Mouse (Mus musculus): ENCODE results near the gene Wnt2. TPM values are rescaled to one million over a fixed set of nuclear protein-coding genes. Genes with fewer than 3 reads are reported as not detected.

Gene Wnt2
- total and polyA plus RNA-seq, 2 experiments from 2014 or later: 1.2 to 1.8 TPM

DNA sequence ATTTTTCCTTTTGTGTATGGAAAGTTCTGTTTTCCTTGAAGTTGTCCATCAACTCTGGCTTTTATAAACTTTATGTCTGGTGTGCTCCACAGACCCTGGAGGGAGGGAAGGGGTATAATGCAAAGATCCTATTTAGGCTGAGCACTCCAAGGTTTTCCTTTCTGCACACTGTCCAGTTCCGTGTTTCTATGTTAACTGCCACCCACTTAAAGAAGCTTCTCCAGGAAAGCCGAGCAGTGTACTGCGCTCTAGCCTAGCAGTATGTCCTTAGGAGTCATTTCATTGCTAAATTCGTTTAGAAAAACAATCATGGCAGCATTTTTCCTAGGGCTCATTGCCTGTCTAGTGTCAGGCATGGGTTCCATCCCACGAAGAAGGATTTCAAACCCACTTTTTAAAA lies 12.8 kb upstream of the Wnt2 start:
- no peak overlapping the region for H3K4me3 ChIP-seq (ENCODE audit: low read depth, low read length)
- TF ChIP-seq CTCF (IDR thresholded peaks at IDR 0.05; ENCODE audit: low read depth): no peak
- ATAC-seq (no peak), DNase-seq (no peak)
- H3K9me3 ChIP-seq (ENCODE audit: low read length): no peaks in the 10 kb centered on the region
- H3K9ac ChIP-seq: no peak overlapping the region
- H3K36me3 ChIP-seq (ENCODE audit: insufficient read depth): no peaks in the 10 kb centered on the region
- no peaks in the 10 kb centered on the region for H3K27me3 ChIP-seq (ENCODE audit: insufficient read depth, low read length)
- no peak overlapping the region for H3K27ac ChIP-seq (ENCODE audit: low read depth, low read length)
- WGBS: 82% methylated on average over 5 of the region's 5 CpGs
- H3K4me2 ChIP-seq (ENCODE audit: low read depth): no peak overlapping the region
- H3K4me1 ChIP-seq (ENCODE audit: insufficient read depth): no peaks in the 10 kb centered on the region

GRCm38 (mm10) chr6:18032271-18032670 lies 1.9 kb upstream of the Wnt2 start:
- H3K4me2 ChIP-seq (ENCODE audit: low read depth): peak overlapping the region; percentile 92
- ATAC-seq (no peak), DNase-seq (no peak)
- H3K36me3 ChIP-seq (ENCODE audit: insufficient read depth): no peaks in the 10 kb centered on the region
- peak overlapping the region; percentile 41; the same call in 1 of the 2 replicates for H3K4me3 ChIP-seq (ENCODE audit: low read depth, low read length)
- no peak for TF ChIP-seq CTCF (IDR thresholded peaks at IDR 0.05; ENCODE audit: low read depth)
- H3K9me3 ChIP-seq (ENCODE audit: low read length): no peaks in the 10 kb centered on the region
- H3K4me1 ChIP-seq (ENCODE audit: insufficient read depth): 0 out of 2 replicates have a peak, but pooled peaks cover 21% of the 10 kb centered on the region
- H3K27ac ChIP-seq (ENCODE audit: low read depth, low read length): no peak overlapping the region
- peaks cover 14% of the 10 kb centered on the region for H3K27me3 ChIP-seq (ENCODE audit: insufficient read depth, low read length)
- 21% methylated on average over 6 of the region's 6 CpGs for WGBS
- H3K9ac ChIP-seq: no peak overlapping the region

DNA sequence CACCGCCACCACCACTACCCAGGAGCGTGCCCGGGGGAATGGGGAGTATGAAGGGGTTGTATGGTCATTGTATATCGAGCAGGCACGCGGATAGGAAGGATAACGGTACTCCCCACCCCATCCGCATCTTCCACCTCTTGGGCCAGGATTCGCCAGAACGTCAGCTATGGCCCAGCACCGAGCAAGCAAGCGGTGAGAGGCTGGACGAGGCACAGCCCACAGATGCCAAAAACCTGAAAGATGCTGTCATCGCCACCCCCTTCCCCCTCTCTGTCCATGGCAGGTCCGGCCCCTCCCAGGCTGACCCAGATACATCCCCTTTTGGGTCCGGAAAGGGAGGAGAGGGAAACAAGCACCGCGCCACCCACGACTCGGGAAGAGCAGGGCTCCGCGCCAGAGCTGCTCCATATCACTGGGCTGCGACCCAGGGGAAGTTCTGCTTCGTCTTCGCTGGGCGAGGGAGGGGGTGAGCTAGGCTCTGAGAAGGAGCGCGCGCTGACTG lies 1.2 kb upstream of the Wnt2 start:
- 1% methylated on average over 29 of the region's 29 CpGs for WGBS
- Histone ChIP-seq H3K9ac (peak overlapping the region; percentile 39; the same call in 1 of the 2 replicates), H3K27ac (ENCODE audit: low read depth, low read length) (no peak overlapping the region), H3K4me2 (ENCODE audit: low read depth) (peak overlapping the region; percentile 92), H3K4me3 (ENCODE audit: low read depth, low read length) (peak overlapping the region; percentile 41), H3K4me1 (ENCODE audit: insufficient read depth) (0 out of 2 replicates have a peak, but pooled peaks cover 21% of the 10 kb centered on the region), H3K27me3 (ENCODE audit: insufficient read depth, low read length) (peaks cover 14% of the 10 kb centered on the region), H3K36me3 (ENCODE audit: insufficient read depth) (no peaks in the 10 kb centered on the region), H3K9me3 (ENCODE audit: low read length) (no peaks in the 10 kb centered on the region)
- DNase-seq (peak; percentile 43), ATAC-seq (peak; percentile 60)
- TF ChIP-seq CTCF (IDR thresholded peaks at IDR 0.05; ENCODE audit: low read depth): no peak

DNA sequence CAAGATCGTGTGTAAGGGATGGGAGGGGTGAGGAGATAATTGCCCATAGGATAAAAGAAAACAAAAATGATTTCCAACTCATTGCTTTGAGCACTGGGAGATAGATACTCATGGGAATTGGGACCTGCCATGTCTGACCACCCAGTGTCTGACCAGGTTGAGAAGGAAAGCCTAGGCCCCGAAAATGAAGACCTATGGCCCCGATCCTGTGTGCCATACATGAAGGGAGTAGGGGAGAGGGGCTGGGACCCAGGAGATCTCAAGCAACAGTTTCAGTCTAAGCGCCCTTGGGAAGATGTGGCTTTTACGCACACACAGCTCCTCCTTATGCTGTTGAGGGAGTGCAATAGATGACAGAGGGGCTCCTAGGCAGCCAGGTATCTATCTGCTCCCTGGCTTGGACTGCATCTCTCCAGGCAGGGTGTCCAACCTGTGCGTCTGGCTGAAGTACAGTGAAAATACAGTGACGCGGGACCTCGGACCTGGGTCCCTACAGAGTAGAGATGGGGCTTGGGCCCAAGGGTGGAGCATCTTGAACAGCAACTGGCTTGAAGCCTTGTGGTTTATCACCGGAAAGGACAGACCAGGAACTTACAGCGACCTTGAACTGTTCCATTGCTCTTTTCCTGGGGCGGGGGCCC lies 603 bp upstream of the Wnt2 start:
- DNase-seq: peak; percentile 14
- no peaks in the 10 kb centered on the region for H3K36me3 ChIP-seq (ENCODE audit: insufficient read depth)
- peak overlapping the region; percentile 92 for H3K4me2 ChIP-seq (ENCODE audit: low read depth)
- peak overlapping the region; percentile 39; the same call in 1 of the 2 replicates for H3K9ac ChIP-seq
- peaks cover 14% of the 10 kb centered on the region for H3K27me3 ChIP-seq (ENCODE audit: insufficient read depth, low read length)
- H3K4me1 ChIP-seq (ENCODE audit: insufficient read depth): 0 out of 2 replicates have a peak, but pooled peaks cover 21% of the 10 kb centered on the region
- 10% methylated on average over 12 of the region's 12 CpGs for WGBS
- no peaks in the 10 kb centered on the region for H3K9me3 ChIP-seq (ENCODE audit: low read length)
- TF ChIP-seq CTCF (IDR thresholded peaks at IDR 0.05; ENCODE audit: low read depth): no peak
- H3K4me3 ChIP-seq (ENCODE audit: low read depth, low read length): peak overlapping the region; percentile 41
- ATAC-seq: peak; percentile 32
- no peak overlapping the region for H3K27ac ChIP-seq (ENCODE audit: low read depth, low read length)

DNA sequence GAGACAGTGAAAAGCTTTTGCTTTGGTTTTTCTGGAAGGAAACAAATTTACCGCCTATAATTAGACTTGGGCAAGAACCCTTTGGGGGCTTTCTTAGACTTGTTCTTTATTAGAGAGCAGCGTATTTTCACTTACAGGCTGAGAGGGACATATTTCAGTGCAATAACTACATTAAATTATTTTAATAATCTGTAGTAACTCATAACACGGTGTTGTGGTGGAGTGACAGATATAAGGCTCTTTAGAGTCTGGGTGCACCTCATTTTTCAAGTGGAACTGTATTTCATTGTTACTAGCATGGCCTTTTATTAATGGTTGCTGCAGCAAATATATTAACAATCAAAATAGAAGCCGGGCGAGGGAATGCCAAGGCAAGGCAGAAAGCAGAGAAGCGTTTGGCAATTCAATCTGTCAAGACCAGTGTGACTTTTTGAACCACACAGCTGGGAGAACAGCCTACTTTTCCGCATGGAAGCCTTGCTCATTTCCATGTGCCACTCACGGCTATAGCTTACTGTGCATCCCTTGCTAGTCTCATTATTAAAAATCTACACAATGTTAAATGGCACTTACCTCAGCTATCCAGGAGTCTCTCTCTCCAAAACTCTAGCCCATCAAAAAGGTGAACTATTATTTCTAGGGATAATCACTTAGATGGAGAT lies 6.1 kb downstream of the Wnt2 start:
- DNase-seq: no peak

GRCm38 (mm10) chr6:18013346-18013745 lies 17.0 kb downstream of the Wnt2 start:
- ATAC-seq: no peak
- Histone ChIP-seq H3K27me3 (ENCODE audit: insufficient read depth, low read length) (no peaks in the 10 kb centered on the region), H3K4me2 (ENCODE audit: low read depth) (no peak overlapping the region), H3K9me3 (ENCODE audit: low read length) (no peaks in the 10 kb centered on the region), H3K9ac (no peak overlapping the region), H3K27ac (ENCODE audit: low read depth, low read length) (no peak overlapping the region), H3K36me3 (ENCODE audit: insufficient read depth) (no peaks in the 10 kb centered on the region), H3K4me3 (ENCODE audit: low read depth, low read length) (no peak overlapping the region), H3K4me1 (ENCODE audit: insufficient read depth) (no peaks in the 10 kb centered on the region)
- no peak for DNase-seq
- WGBS: 73% methylated on average over 7 of the region's 7 CpGs
- no peak for TF ChIP-seq CTCF (IDR thresholded peaks at IDR 0.05; ENCODE audit: low read depth)

More for the DNA sequence above, 6.1 kb downstream of the Wnt2 start:
- Histone ChIP-seq H3K4me3 (ENCODE audit: low read depth, low read length) (no peak overlapping the region), H3K4me1 (ENCODE audit: insufficient read depth) (no peaks in the 10 kb centered on the region), H3K9ac (no peak overlapping the region), H3K4me2 (ENCODE audit: low read depth) (no peak overlapping the region), H3K27ac (ENCODE audit: low read depth, low read length) (no peak overlapping the region), H3K27me3 (ENCODE audit: insufficient read depth, low read length) (no peaks in the 10 kb centered on the region), H3K9me3 (ENCODE audit: low read length) (no peaks in the 10 kb centered on the region), H3K36me3 (ENCODE audit: insufficient read depth) (no peaks in the 10 kb centered on the region)
- TF ChIP-seq CTCF (IDR thresholded peaks at IDR 0.05; ENCODE audit: low read depth): no peak
- no peak for ATAC-seq
- 83% methylated on average over 8 of the region's 8 CpGs for WGBS

DNA sequence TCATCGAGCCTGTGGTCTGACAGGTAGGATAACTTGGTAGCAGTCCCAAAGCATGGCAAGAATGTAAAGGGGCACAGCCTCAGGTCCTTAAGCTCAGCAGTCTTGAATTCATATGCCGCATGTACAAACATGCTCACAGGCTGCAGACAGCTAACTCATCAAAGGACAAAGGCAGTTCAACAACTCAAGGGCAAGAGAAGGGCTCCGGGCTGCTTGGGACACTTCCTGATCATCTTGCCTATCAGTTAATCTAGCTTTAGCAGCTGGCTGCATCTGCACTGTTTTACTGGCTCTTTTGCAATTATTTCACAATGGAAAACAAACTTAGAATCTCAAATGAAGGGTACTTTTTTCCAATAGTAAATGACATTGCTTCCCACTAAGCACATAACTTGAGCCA lies 23.0 kb downstream of the Wnt2 start:
- Histone ChIP-seq H3K4me3 (ENCODE audit: low read depth, low read length) (no peak overlapping the region), H3K9ac (no peak overlapping the region), H3K9me3 (ENCODE audit: low read length) (no peaks in the 10 kb centered on the region), H3K27ac (ENCODE audit: low read depth, low read length) (no peak overlapping the region), H3K27me3 (ENCODE audit: insufficient read depth, low read length) (no peaks in the 10 kb centered on the region), H3K36me3 (ENCODE audit: insufficient read depth) (no peaks in the 10 kb centered on the region), H3K4me1 (ENCODE audit: insufficient read depth) (no peaks in the 10 kb centered on the region), H3K4me2 (ENCODE audit: low read depth) (no peak overlapping the region)
- ATAC-seq: no peak
- 85% methylated on average over 3 of the region's 3 CpGs for WGBS
- no peak for DNase-seq
- TF ChIP-seq CTCF (IDR thresholded peaks at IDR 0.05; ENCODE audit: low read depth): no peak

Measured in forebrain, postnatal 0 days (tissue).